Mouse (Mus musculus) hindbrain, embryonic 10.5 days (tissue): Measurements from ENCODE around the gene Tnip1. TPM values are rescaled to one million over a fixed set of nuclear protein-coding genes. Genes with fewer than 3 reads are reported as not detected.
A peak's percentile ranks its signal among the peaks of the same experiment; 100 is the strongest.
"Not testable (repeated sequence)": the region's sequence is repeated elsewhere in the genome, so short reads cannot be mapped to it uniquely, and the experiment has no call there.

Experiments used
- DNase-seq: peaks from one replicate; pipeline ENCODE4 v3.0.0-alpha.2; 2017; ENCODE audit warnings: low spot score
- H3K27ac ChIP-seq: fragments of 300-500 bp; sonication (generic); 2 replicates; pipeline ENCODE4 v1.5.1; 2016; ENCODE audit warnings: mild to moderate bottlenecking, moderate library complexity
- H3K27me3 ChIP-seq: fragments of 300-500 bp; sonication (generic); 2 replicates; pipeline ENCODE4 v1.6.1; 2016; ENCODE audit warnings: mild to moderate bottlenecking; ENCODE audit not compliant: poor library complexity, insufficient read depth, severe bottlenecking
- H3K36me3 ChIP-seq: fragments of 300-500 bp; sonication (generic); 2 replicates; pipeline ENCODE4 v1.6.1; 2016; ENCODE audit warnings: mild to moderate bottlenecking, moderate library complexity
- H3K4me1 ChIP-seq: fragments of 300-500 bp; sonication (generic); replicated peaks from 2 replicates; pipeline ENCODE4 v1.6.1; 2016; ENCODE audit warnings: mild to moderate bottlenecking
- H3K4me3 ChIP-seq: fragments of 300-500 bp; sonication (generic); 2 replicates; pipeline ENCODE4 v1.5.1; 2016; ENCODE audit warnings: mild to moderate bottlenecking, moderate library complexity
- H3K9me3 ChIP-seq: fragments of 300-500 bp; sonication (generic); 2 replicates; pipeline ENCODE4 v1.6.1; 2016; ENCODE audit warnings: mild to moderate bottlenecking, moderate library complexity
- WGBS: fragments of 180-500 bp; shearing (Covaris S2); methylation state at CpG from one replicate; pipeline ENCODE4 v1.1.7; 2016; 5-methylcytosine and 5-hydroxymethylcytosine counted together
- polyA plus RNA-seq: library from polyadenylated mRNA; unstranded; fragments of >200 nt; fragmentation: Nextera tagmentation; extraction: Ambion mirVana; gene quantifications from 2 replicates; pipeline ENCODE4 v1.2.1, GENCODE M21; 2016

Gene Tnip1
- polyA plus RNA-seq, 1 experiment from 2014 or later, result 14.2 TPM

- H3K4me3 ChIP-seq, result no peak overlapping the region
- 77% methylated on average over 3 of the region's 3 CpGs for WGBS
- DNase-seq, result no peak
- H3K27me3 ChIP-seq, result no peaks in the 10 kb centered on the region
- peaks cover 16% of the 10 kb centered on the region; the same call in 1 of the 2 replicates for H3K4me1 ChIP-seq
- H3K9me3 ChIP-seq, result no peaks in the 10 kb centered on the region
- H3K36me3 ChIP-seq, result no peaks in the 10 kb centered on the region
- 0 out of 2 replicates have a peak overlapping the region, but pooled peaks have one; percentile 18 for H3K27ac ChIP-seq
These were observed 796 bp downstream of the Tnip1 start for GRCm38 (mm10) chr11:54961921-54962320.

- H3K36me3 ChIP-seq, result no peaks in the 10 kb centered on the region
- DNase-seq, result no peak
- 72% methylated on average over 6 of the region's 6 CpGs for WGBS
- peak overlapping the region; percentile 17; the same call in 1 of the 2 replicates for H3K27ac ChIP-seq
- no peaks in the 10 kb centered on the region for H3K27me3 ChIP-seq
- peaks cover 18% of the 10 kb centered on the region; the same call in 1 of the 2 replicates for H3K4me1 ChIP-seq
- H3K9me3 ChIP-seq, result no peaks in the 10 kb centered on the region
- no peak overlapping the region for H3K4me3 ChIP-seq
These were observed 1.4 kb downstream of the Tnip1 start for GRCm38 (mm10) chr11:54961164-54961850.

GRCm38 (mm10) chr11:54960251-54960650 is 2.5 kb downstream of the Tnip1 start:
- peaks cover 25% of the 10 kb centered on the region; the same call in 1 of the 2 replicates for H3K4me1 ChIP-seq
- H3K4me3 ChIP-seq, result no peak overlapping the region
- no peaks in the 10 kb centered on the region for H3K27me3 ChIP-seq
- H3K9me3 ChIP-seq, result no peaks in the 10 kb centered on the region
- DNase-seq, result no peak
- H3K36me3 ChIP-seq, result no peaks in the 10 kb centered on the region
- 87% methylated on average over 6 of the region's 6 CpGs for WGBS
- H3K27ac ChIP-seq, result no peak overlapping the region

- Histone ChIP-seq H3K36me3 (no peaks in the 10 kb centered on the region), H3K27ac (no peak overlapping the region), H3K4me3 (no peak overlapping the region), H3K9me3 (no peaks in the 10 kb centered on the region), H3K4me1 (peaks cover 41% of the 10 kb centered on the region), H3K27me3 (no peaks in the 10 kb centered on the region)
- WGBS, result 64% methylated on average over 3 of the region's 3 CpGs
- no peak for DNase-seq
These were observed 4.1 kb downstream of the Tnip1 start for GRCm38 (mm10) chr11:54958571-54959073.

DNA sequence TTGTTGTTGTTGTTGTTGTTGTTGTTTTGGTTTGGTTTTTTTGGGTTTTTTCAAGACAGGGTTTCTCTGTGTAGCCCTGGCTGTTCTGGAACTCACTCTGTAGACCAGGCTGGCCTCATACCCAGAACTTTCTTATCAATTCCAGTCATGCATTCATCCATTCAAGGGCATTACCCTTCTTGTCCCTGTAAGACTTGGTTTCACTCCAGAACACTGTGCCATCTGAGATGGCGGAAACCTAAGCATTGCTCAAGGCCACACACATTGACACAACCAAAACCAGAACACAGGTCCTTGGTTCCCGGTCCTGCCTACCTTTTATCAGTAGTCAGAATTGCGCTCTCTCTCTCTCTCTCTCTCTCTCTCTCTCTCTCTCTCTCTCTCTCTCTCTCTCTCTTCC is 5.0 kb downstream of the Tnip1 start:
- not testable (repeated sequence) for H3K27ac ChIP-seq, H3K36me3 ChIP-seq, H3K27me3 ChIP-seq, H3K4me3 ChIP-seq, H3K9me3 ChIP-seq, DNase-seq
- peaks cover 41% of the 10 kb centered on the region for H3K4me1 ChIP-seq
- 92% methylated on average over 3 of the region's 3 CpGs for WGBS

- Histone ChIP-seq H3K4me3 (no peak overlapping the region), H3K27me3 (no peaks in the 10 kb centered on the region), H3K36me3 (no peaks in the 10 kb centered on the region), H3K4me1 (peaks cover 38% of the 10 kb centered on the region), H3K9me3 (no peaks in the 10 kb centered on the region), H3K27ac (no peak overlapping the region)
- no peak for DNase-seq
- 60% methylated on average over 7 of the region's 7 CpGs for WGBS
These were observed 5.8 kb downstream of the Tnip1 start for GRCm38 (mm10) chr11:54956912-54957311.

DNA sequence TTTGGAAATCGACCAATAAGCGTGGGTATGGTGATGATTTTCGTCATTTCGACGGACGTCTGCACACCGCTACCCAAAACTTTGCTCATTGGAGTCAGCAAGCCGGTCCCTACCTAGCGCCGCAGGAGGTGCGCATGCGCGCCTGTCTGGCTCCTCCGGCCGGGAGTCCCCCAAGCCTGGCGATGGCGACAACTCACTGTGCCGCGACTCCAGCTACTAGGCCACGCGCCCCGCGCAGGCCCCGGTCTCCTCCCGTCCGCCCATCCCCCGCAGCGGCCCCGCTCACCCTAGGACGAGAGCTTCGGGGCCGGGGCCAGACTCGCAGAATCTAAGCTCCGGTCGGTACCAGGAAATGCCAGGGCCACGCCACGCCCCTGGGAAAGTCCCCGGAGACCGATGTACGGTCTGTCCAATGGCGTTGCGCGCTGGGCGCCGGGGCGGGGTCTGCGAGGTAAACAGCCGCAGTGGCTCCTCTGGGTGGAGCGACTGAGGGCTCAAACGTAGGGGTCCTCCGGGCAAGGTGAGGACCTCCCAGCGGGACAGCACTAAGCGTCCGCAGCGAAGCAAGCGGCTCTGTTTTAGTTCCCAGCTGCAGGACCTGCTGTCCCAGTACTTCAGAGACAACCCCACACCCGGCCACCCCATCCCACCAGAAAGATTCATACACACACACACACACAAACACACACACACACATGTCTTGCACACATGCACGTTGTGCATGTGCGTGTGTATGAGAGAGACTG is 6.8 kb downstream of the Tnip1 start:
- Histone ChIP-seq H3K4me3 (peak overlapping the region; percentile 95), H3K4me1 (peaks cover 34% of the 10 kb centered on the region), H3K9me3 (no peaks in the 10 kb centered on the region), H3K36me3 (no peaks in the 10 kb centered on the region), H3K27me3 (no peaks in the 10 kb centered on the region), H3K27ac (peak overlapping the region; percentile 95)
- under 1% methylated on average over 59 of the region's 59 CpGs for WGBS
- DNase-seq, result peak; percentile 97

DNA sequence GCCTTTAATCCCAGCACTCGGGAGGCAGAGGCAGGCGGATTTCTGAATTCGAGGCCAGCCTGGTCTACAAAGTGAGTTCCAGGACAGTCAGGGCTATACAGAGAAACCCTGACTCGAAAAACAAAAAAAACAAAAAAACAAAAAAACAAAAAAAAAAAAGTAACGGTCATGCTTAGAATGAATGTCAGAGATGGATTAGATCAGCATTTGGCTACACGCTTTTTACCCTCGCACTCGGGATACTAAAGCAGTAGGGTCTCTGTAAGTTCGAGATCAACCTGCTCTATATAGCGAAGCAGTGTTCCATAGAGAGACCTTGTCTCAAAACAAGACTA is 7.3 kb downstream of the Tnip1 start:
- H3K36me3 ChIP-seq, DNase-seq, H3K27me3 ChIP-seq, H3K9me3 ChIP-seq: not testable (repeated sequence)
- Histone ChIP-seq H3K4me3 (peak overlapping the region; percentile 95), H3K4me1 (peaks cover 34% of the 10 kb centered on the region), H3K27ac (peak overlapping the region; percentile 95)
- WGBS, result 50% methylated on average over 10 of the region's 10 CpGs

DNA sequence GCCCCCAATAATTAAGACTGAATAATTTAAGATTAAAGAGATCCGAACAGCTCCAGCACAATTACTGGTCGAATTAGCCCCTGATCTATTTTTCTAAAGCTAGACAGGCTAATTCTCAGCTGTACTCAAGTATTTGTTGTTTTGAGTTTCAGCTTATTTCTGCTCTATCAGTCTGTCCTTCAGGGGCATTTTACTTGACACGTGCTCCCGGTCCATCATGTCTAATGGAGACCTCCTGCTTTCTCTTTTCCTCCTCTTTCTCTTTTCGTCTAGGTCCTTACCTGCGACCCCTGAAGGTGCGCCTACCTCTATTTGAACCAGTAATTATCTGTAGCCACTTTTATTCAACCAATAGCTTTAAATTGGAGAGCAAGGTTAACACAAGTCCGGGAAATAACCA is 8.0 kb downstream of the Tnip1 start:
- peaks cover 3% of the 10 kb centered on the region; the same call in 1 of the 2 replicates for H3K36me3 ChIP-seq
- peaks cover 34% of the 10 kb centered on the region for H3K4me1 ChIP-seq
- no peak overlapping the region for H3K27ac ChIP-seq
- WGBS, result 88% methylated on average over 8 of the region's 8 CpGs
- no peak for DNase-seq
- no peaks in the 10 kb centered on the region for H3K9me3 ChIP-seq
- peak overlapping the region; percentile 9; the same call in 1 of the 2 replicates for H3K4me3 ChIP-seq
- H3K27me3 ChIP-seq, result no peaks in the 10 kb centered on the region

- DNase-seq, result peak; percentile 29
- Histone ChIP-seq H3K27me3 (no peaks in the 10 kb centered on the region), H3K27ac (peak overlapping the region; percentile 57), H3K4me3 (peak overlapping the region; percentile 9; the same call in 1 of the 2 replicates), H3K9me3 (no peaks in the 10 kb centered on the region), H3K36me3 (peaks cover 3% of the 10 kb centered on the region; the same call in 1 of the 2 replicates), H3K4me1 (peaks cover 34% of the 10 kb centered on the region)
- 41% methylated on average over 9 of the region's 9 CpGs for WGBS
These were observed 8.7 kb downstream of the Tnip1 start for GRCm38 (mm10) chr11:54953993-54954446.

DNA sequence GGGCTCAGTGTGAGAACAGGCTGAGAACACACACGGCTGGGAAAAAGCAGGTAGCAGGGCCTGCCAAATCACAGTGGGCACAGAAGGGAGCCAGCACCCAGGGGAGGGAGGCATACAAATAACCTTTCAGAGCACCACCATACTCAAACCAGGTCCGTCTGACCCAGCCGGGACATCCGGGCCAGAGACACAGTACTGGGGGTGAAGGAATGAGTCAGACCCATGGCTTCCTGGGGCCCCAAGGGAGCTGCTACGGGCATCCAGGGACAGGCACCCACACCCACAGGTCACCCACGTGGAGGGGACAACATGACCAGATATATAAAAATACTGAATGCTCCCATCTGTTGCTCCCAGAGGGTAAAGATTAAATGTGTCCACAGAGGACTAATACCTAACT is 10.1 kb downstream of the Tnip1 start:
- no peak for DNase-seq
- Histone ChIP-seq H3K27ac (peak overlapping the region; percentile 54; the same call in 1 of the 2 replicates), H3K9me3 (no peaks in the 10 kb centered on the region), H3K4me1 (peaks cover 34% of the 10 kb centered on the region), H3K36me3 (peaks cover 3% of the 10 kb centered on the region; the same call in 1 of the 2 replicates), H3K4me3 (no peak overlapping the region), H3K27me3 (no peaks in the 10 kb centered on the region)
- 76% methylated on average over 6 of the region's 6 CpGs for WGBS

GRCm38 (mm10) chr11:54950684-54951083 is 12.0 kb downstream of the Tnip1 start:
- 82% methylated on average over 6 of the region's 6 CpGs for WGBS
- Histone ChIP-seq H3K9me3 (no peaks in the 10 kb centered on the region), H3K4me3 (no peak overlapping the region), H3K27ac (no peak overlapping the region), H3K36me3 (peaks cover 3% of the 10 kb centered on the region; the same call in 1 of the 2 replicates), H3K4me1 (peaks cover 26% of the 10 kb centered on the region), H3K27me3 (no peaks in the 10 kb centered on the region)
- DNase-seq, result no peak

DNA sequence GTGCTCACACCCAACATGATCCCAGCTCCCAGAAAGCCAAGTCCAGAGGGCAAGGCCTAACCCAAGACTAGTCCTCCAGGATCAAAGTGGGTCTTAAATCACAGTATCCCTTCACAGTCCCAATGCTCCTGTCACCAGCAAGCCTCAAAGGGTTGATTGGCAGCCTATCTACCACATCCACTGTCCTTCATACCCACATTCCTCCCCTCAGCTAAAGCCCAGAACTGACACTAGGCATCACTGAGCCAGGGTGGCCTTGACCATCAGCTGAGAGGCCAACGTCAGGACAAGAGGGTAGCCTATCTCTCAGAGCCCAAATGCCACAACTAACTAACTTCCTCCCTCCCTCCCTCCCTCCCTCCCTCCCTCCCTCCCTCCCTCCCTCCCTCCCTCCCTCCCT is 13.0 kb downstream of the Tnip1 start:
- Histone ChIP-seq H3K4me1 (peaks cover 21% of the 10 kb centered on the region), H3K36me3 (peaks cover 3% of the 10 kb centered on the region; the same call in 1 of the 2 replicates), H3K27ac (no peak overlapping the region), H3K9me3 (no peaks in the 10 kb centered on the region), H3K27me3 (no peaks in the 10 kb centered on the region), H3K4me3 (no peak overlapping the region)
- no peak for DNase-seq
- 71% methylated on average over 1 of the region's 1 CpGs for WGBS
